Mouse (Mus musculus): ENCODE data around the gene Arrb2.
A peak's percentile ranks its signal among the peaks of the same experiment; 100 is the strongest.
"Not testable (repeated sequence)": the region's sequence is repeated elsewhere in the genome, so short reads cannot be mapped to it uniquely, and the experiment has no call there.

The Arrb2 gene

GRCm38 (mm10) chr11:70444667-70445066 lies 12.2 kb downstream of the Arrb2 start:
- no peak for DNase-seq (ENCODE audit: low read depth, low spot score)

- peak; percentile 51 for DNase-seq (ENCODE audit: low read depth, low spot score)
Measured at GRCm38 (mm10) chr11:70446756-70447155, 14.3 kb downstream of the Arrb2 start.

- peak; percentile 61 for DNase-seq (ENCODE audit: low read depth, low spot score)
Measured at GRCm38 (mm10) chr11:70447373-70447772, 14.9 kb downstream of the Arrb2 start.

- DNase-seq (ENCODE audit: low read depth, low spot score), result no peak
Measured at GRCm38 (mm10) chr11:70450926-70451325, 18.5 kb downstream of the Arrb2 start.

GRCm38 (mm10) chr11:70451797-70452498 lies 19.5 kb downstream of the Arrb2 start, which contains the start of gene Med11:
TSS of gene Med11 (plus strand) at chr11:70451919.
- peak; percentile 98 for DNase-seq (ENCODE audit: low read depth, low spot score)

- DNase-seq (ENCODE audit: low read depth, low spot score), result peak; percentile 72
Measured at GRCm38 (mm10) chr11:70453261-70454044, 21.0 kb downstream of the Arrb2 start.

GRCm38 (mm10) chr11:70458688-70459600 lies 26.5 kb downstream of the Arrb2 start, which contains the start of gene Zmynd15:
TSS of gene Zmynd15 (plus strand) at chr11:70459433.
- no peak for DNase-seq (ENCODE audit: low read depth, low spot score)

GRCm38 (mm10) chr11:70459601-70460101 lies 27.2 kb downstream of the Arrb2 start, which contains the start of gene Cxcl16:
TSS of gene Cxcl16 (minus strand) at chr11:70459984.
- DNase-seq (ENCODE audit: low read depth, low spot score), result no peak

GRCm38 (mm10) chr11:70463970-70464369 lies 31.5 kb downstream of the Arrb2 start:
- DNase-seq (ENCODE audit: low read depth, low spot score), result no peak

GRCm38 (mm10) chr11:70465211-70465610 lies 32.8 kb downstream of the Arrb2 start:
- no peak for DNase-seq (ENCODE audit: low read depth, low spot score)

GRCm38 (mm10) chr11:70465824-70466223 lies 33.4 kb downstream of the Arrb2 start:
- DNase-seq (ENCODE audit: low read depth, low spot score), result no peak

- no peak for DNase-seq (ENCODE audit: low read depth, low spot score)
Measured at GRCm38 (mm10) chr11:70467902-70468619, 35.6 kb downstream of the Arrb2 start.

GRCm38 (mm10) chr11:70469764-70470163 lies 37.3 kb downstream of the Arrb2 start:
- no peak for DNase-seq (ENCODE audit: low read depth, low spot score)

GRCm38 (mm10) chr11:70472716-70473115 lies 40.3 kb downstream of the Arrb2 start:
- no peak for DNase-seq (ENCODE audit: low read depth, low spot score)

- not testable (repeated sequence) for DNase-seq (ENCODE audit: low read depth, low spot score)
Measured at GRCm38 (mm10) chr11:70473291-70473690, 40.9 kb downstream of the Arrb2 start.

GRCm38 (mm10) chr11:70474872-70475534 lies 42.6 kb downstream of the Arrb2 start:
- no peak for DNase-seq (ENCODE audit: low read depth, low spot score)

- DNase-seq (ENCODE audit: low read depth, low spot score), result no peak
Measured at GRCm38 (mm10) chr11:70485498-70485897, 53.1 kb downstream of the Arrb2 start.

GRCm38 (mm10) chr11:70487816-70488215 lies 55.4 kb downstream of the Arrb2 start:
- no peak for DNase-seq (ENCODE audit: low read depth, low spot score)

- DNase-seq (ENCODE audit: low read depth, low spot score), result no peak
Measured at GRCm38 (mm10) chr11:70489138-70489537, 56.7 kb downstream of the Arrb2 start.

GRCm38 (mm10) chr11:70489684-70490083 lies 57.2 kb downstream of the Arrb2 start:
- DNase-seq (ENCODE audit: low read depth, low spot score), result no peak
